Mouse (Mus musculus) right cerebral cortex, postnatal 4 days (tissue): ENCODE data around the gene Defb15.
A peak's percentile ranks its signal among the peaks of the same experiment; 100 is the strongest.
"Not testable (repeated sequence)": the region's sequence is repeated elsewhere in the genome, so short reads cannot be mapped to it uniquely, and the experiment has no call there.

ENCODE experiments used
- DNase-seq: peaks from one replicate; pipeline ENCODE4 v3.0.0-alpha.2; 2022

The Defb15 gene

GRCm38 (mm10) chr8:21932610-21933009 is at the start of gene Defb15:
Defb15 (minus strand) TSS chr8:21932710.
- no peak for DNase-seq

GRCm38 (mm10) chr8:21981664-21982337 is 49.3 kb upstream of the Defb15 start:
- DNase-seq = no peak

DNA sequence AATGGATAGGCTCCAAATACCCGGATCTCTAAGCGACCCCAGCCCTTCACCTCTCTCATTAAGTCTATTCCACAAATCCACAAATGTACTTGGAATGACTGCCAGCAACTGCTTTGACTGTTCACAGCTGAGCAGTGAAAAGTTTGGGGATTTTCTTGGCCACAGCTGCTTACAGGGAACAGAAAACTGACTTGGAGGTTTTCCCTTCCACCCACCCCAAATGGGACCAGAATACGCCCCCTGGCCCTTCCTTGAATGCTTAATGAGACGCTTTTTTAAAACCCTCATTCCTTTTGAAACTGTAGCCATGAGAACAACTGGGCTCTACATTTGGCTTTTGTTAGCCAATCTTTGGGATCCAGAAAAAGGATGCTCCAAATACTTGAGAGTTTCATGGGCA is 45.7 kb upstream of the Defb15 start:
- no peak for DNase-seq

DNA sequence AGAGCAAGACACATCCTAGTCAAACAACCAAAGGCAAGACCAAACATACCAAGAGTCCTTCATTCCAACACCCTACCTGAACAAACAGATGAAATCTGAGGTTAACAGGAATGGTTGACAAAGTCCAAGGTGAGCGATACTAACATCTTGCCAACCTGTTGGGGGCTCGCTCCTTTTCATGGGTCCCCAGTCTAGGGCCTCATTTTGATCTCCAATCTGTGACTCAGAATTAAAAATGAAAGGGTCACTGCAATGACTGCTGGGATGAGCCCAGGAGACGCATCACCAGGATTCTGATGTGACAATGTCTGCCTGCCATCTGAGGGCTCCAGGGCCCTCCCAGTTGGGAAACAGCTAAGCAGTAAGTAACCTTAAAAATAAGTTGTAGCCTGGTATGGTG is 37.0 kb upstream of the Defb15 start, which contains the start of gene Ccdc70:
Gene Ccdc70, plus strand, starts transcription at position 301 of the 400 bp plus-strand sequence.
- DNase-seq = no peak

GRCm38 (mm10) chr8:21966646-21967045 is 34.1 kb upstream of the Defb15 start:
- DNase-seq = no peak

GRCm38 (mm10) chr8:21958414-21958813 is 25.9 kb upstream of the Defb15 start, which contains the start of gene Fam90a1a:
Fam90a1a (plus strand) TSS chr8:21958714.
- DNase-seq = no peak

- no peak for DNase-seq
Observed at GRCm38 (mm10) chr8:21956336-21956735, 23.8 kb upstream of the Defb15 start.

DNA sequence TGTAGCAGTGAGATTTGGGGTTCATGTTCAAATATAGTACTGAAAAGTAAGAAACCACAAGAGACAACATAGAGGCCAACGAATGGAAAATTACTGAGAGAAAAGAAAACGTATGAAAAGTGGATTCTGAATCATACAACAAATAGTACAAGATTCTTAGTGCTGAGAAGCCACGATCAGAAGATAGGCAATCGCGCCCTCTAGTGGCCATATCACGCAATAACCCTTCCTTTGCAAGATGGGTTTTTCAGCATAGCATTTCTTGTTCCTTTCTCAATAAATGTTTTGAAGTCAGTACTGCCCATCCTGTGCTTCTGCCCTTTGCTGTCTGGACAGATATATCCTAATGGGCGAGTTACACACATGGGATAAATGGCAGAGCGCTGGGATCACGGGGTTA is 22.8 kb upstream of the Defb15 start:
- DNase-seq = peak; percentile 66

- no peak for DNase-seq
Observed at GRCm38 (mm10) chr8:21947311-21948017, 15.0 kb upstream of the Defb15 start.

DNA sequence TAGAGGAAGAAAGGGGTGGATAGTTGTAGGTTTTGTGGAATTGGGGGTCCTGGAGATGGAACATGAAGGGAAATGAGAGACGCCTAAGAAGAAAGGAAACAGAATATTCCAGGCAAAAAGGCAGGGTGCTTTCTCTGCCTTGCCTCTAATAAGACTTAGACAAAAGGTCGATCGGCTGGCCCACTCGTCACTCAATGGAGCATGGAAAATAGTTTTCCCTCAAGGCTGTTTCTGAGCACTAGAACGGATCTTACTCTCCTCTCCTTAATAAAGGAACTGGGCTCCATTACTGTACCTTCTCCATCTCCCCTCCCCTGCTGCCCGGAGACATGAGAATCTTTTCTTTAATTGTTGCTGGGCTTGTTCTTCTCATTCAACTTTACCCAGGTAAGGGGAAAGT is 14.0 kb upstream of the Defb15 start, which contains the start of gene Defb13:
Gene Defb13, plus strand, starts transcription at position 301 of the 400 bp plus-strand sequence.
- DNase-seq = no peak

DNA sequence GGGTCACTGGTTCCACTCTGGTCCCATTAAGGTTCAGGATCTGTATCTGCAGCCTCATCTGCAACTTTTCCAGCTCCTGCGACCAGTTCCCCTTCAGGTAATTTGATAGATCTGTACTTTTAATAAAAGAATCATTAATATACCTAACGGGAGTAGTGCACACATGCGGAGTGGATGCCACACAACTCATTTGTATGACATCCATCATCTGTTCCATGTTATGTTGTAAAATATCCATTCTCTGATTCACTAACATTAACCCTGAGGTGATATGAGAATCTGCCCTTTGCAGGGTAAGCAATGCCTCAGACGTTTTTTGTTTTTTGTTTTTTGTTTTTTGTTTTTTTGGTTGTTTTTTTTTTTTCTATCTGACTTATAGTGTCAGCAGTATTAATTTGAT is 5.5 kb upstream of the Defb15 start, which contains the start of gene Defb35:
Gene Defb35, plus strand, starts transcription at position 301 of the 400 bp plus-strand sequence.
- not testable (repeated sequence) for DNase-seq

- not testable (repeated sequence) for DNase-seq
Observed at GRCm38 (mm10) chr8:21930754-21931153, 1.8 kb downstream of the Defb15 start.

- DNase-seq = no peak
Observed at GRCm38 (mm10) chr8:21915625-21916024, 16.9 kb downstream of the Defb15 start.

DNA sequence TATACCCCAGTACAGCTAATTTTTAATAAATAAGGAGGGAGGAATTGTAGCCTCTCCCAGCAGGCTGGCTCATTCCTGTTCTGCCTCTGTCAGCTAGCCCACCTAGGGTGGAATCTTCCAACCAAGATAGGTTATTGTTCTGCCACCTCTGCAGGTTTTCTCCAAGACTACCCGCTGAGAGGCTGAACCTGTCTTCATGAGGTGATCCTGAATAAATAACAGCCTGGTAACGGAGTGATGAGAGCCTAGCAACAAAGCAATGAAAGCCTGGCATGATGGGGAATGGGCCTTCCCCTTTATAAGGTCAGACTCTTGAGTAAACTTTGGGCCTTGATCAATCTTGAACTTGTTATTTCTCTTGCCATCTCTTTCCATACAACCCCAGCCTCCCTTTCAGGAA is 20.0 kb downstream of the Defb15 start:
- no peak for DNase-seq

DNA sequence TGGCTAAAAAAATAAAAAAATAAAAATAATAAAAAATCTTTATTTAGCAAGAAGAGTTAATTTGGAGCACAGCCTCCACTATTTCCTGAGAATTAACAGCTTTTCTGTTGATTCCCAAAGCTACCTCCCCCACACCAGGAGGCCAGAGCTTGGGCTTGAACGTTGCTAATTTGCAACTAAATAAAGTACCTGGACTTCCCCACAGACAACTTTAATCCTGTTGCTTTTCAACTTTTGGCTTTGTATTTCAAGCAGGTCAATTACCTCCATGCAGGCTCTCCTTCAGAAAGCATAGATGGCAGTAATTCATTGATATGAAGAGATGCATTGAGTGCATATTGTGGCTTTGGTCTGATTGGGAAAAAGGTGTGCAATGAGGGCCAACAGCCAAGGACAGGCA is 20.6 kb downstream of the Defb15 start:
- no peak for DNase-seq

DNA sequence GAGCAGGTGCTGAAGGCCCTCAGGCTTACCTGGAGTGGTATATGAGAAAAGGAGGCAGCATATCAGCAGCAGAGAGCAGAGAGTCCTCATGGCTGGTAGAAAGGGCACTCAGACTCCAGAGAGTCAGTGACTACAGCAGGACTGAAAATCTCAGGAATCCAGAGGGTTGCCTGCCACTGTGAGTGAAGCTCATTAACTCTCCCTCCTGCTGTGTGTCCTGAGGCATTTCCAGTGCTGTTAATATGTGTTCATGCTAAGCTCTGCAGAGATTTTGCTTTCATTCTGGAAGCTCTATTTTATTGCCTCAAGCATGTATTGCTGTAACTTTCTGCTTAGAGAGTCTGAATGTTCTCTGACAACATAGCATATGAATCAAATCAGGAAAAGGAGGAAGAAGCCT is 26.2 kb downstream of the Defb15 start, which contains the start of gene Defb11:
Gene Defb11, minus strand, starts transcription at position 123 of the 400 bp plus-strand sequence.
- DNase-seq = not testable (repeated sequence)

DNA sequence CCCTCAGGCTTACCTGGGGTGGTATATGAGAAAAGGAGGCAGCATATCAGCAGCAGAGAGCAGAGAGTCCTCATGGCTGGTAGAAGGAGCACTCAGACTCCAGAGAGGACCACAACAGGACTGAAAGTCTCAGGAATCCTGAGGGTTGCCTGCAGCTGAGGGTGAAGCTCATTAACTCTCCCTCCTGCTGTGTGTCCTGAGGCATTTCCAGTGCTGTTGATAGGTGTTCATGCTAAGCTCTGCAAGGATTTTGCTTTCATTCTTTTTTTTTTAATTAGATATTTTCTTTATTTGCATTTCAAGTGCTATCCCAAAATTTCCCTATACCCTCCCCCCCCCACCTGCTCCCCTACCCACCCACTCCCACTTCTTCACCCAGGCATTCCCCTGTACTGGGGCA is 47.2 kb downstream of the Defb15 start, which contains the start of gene Defb9:
Gene Defb9, minus strand, starts transcription at position 101 of the 400 bp plus-strand sequence.
- not testable (repeated sequence) for DNase-seq
